Mouse (Mus musculus): ENCODE data around the gene Abcc3. TPM values are rescaled to one million over a fixed set of nuclear protein-coding genes. Genes with fewer than 3 reads are reported as not detected.
"Not testable (repeated sequence)": the region's sequence is repeated elsewhere in the genome, so short reads cannot be mapped to it uniquely, and the experiment has no call there.

Abcc3 gene
- total and polyA plus RNA-seq, 2 experiments from 2014 or later = 0.97 to 1.1 TPM

GRCm38 (mm10) chr11:94403757-94404156 is 11.0 kb upstream of the Abcc3 start:
- ATAC-seq = no peak
- Histone ChIP-seq H3K4me3 (ENCODE audit: low read depth, low read length) (no peak overlapping the region), H3K27ac (ENCODE audit: low read depth, low read length) (no peak overlapping the region), H3K9ac (no peak overlapping the region), H3K36me3 (ENCODE audit: insufficient read depth) (no peaks in the 10 kb centered on the region), H3K4me2 (ENCODE audit: low read depth) (no peak overlapping the region), H3K9me3 (ENCODE audit: low read length) (no peaks in the 10 kb centered on the region), H3K27me3 (ENCODE audit: insufficient read depth, low read length) (no peaks in the 10 kb centered on the region), H3K4me1 (ENCODE audit: insufficient read depth) (peaks cover 18% of the 10 kb centered on the region)
- no peak for DNase-seq
- TF ChIP-seq CTCF (IDR thresholded peaks at IDR 0.05; ENCODE audit: low read depth) = no peak
- 75% methylated on average over 10 of the region's 10 CpGs for WGBS

DNA sequence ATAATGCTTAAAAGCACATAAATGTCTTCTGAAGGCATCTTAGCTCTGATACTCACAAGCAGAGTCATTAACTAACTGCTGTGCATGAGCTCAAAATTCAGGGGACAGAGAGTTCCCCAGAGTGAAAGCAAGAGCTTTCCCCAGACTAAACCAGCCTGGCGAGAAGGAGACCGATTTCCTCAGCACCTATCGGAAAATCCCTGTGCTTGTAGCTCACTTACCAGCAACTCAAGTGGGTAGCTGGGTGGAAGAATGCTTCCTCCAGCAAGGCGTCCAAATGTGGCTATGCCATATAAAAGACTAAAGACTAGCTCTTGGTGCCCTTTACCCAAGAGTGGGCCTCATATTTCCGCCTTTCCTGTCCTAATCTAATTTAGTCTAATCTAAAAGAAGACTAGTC is 9.9 kb upstream of the Abcc3 start:
- ATAC-seq = no peak
- no peak for DNase-seq
- TF ChIP-seq CTCF (IDR thresholded peaks at IDR 0.05; ENCODE audit: low read depth) = no peak
- no peaks in the 10 kb centered on the region for H3K9me3 ChIP-seq (ENCODE audit: low read length)
- H3K9ac ChIP-seq = no peak overlapping the region
- H3K27ac ChIP-seq (ENCODE audit: low read depth, low read length) = no peak overlapping the region
- WGBS = 80% methylated on average over 5 of the region's 5 CpGs
- no peak overlapping the region for H3K4me2 ChIP-seq (ENCODE audit: low read depth)
- H3K4me3 ChIP-seq (ENCODE audit: low read depth, low read length) = no peak overlapping the region
- H3K4me1 ChIP-seq (ENCODE audit: insufficient read depth) = peaks cover 14% of the 10 kb centered on the region
- no peaks in the 10 kb centered on the region for H3K36me3 ChIP-seq (ENCODE audit: insufficient read depth)
- H3K27me3 ChIP-seq (ENCODE audit: insufficient read depth, low read length) = no peaks in the 10 kb centered on the region

DNA sequence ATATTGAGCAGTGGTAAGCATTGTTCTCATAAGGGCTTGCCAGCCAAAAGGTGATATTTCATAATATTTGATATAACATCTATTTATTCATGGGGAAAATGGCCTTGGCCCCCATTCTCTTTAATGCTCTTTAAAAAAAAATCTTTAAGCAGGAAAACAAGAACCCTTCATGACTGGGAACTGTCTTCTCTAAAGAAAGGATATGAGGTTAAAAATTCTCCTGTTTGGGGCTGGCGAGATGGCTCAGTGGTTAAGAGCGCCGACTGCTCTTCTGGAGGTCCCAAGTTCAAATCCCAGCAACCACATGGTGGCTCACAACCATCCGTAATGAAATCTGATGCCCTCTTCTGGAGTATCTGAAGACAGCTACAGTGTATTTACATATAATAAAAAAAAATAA is 9.2 kb upstream of the Abcc3 start:
- H3K9ac ChIP-seq; H3K9me3 ChIP-seq (ENCODE audit: low read length); H3K4me2 ChIP-seq (ENCODE audit: low read depth); DNase-seq; H3K27ac ChIP-seq (ENCODE audit: low read depth, low read length); H3K27me3 ChIP-seq (ENCODE audit: insufficient read depth, low read length); H3K4me3 ChIP-seq (ENCODE audit: low read depth, low read length); H3K4me1 ChIP-seq (ENCODE audit: insufficient read depth); H3K36me3 ChIP-seq (ENCODE audit: insufficient read depth); ATAC-seq: not testable (repeated sequence)
- WGBS = 81% methylated on average over 4 of the region's 4 CpGs

GRCm38 (mm10) chr11:94400996-94401395 is 8.2 kb upstream of the Abcc3 start:
- H3K9ac ChIP-seq = no peak overlapping the region
- H3K27me3 ChIP-seq (ENCODE audit: insufficient read depth, low read length) = no peaks in the 10 kb centered on the region
- no peak overlapping the region for H3K4me2 ChIP-seq (ENCODE audit: low read depth)
- WGBS = 78% methylated on average over 6 of the region's 6 CpGs
- no peak overlapping the region for H3K27ac ChIP-seq (ENCODE audit: low read depth, low read length)
- H3K4me1 ChIP-seq (ENCODE audit: insufficient read depth) = no peaks in the 10 kb centered on the region
- no peak overlapping the region for H3K4me3 ChIP-seq (ENCODE audit: low read depth, low read length)
- DNase-seq = no peak
- H3K9me3 ChIP-seq (ENCODE audit: low read length) = no peaks in the 10 kb centered on the region
- H3K36me3 ChIP-seq (ENCODE audit: insufficient read depth) = no peaks in the 10 kb centered on the region
- no peak for TF ChIP-seq CTCF (IDR thresholded peaks at IDR 0.05; ENCODE audit: low read depth)
- no peak for ATAC-seq

- H3K27me3 ChIP-seq (ENCODE audit: insufficient read depth, low read length) = no peaks in the 10 kb centered on the region
- no peak for TF ChIP-seq CTCF (IDR thresholded peaks at IDR 0.05; ENCODE audit: low read depth)
- H3K9me3 ChIP-seq (ENCODE audit: low read length) = no peaks in the 10 kb centered on the region
- DNase-seq (no peak), ATAC-seq (no peak)
- no peaks in the 10 kb centered on the region for H3K36me3 ChIP-seq (ENCODE audit: insufficient read depth)
- H3K9ac ChIP-seq = no peak overlapping the region
- no peaks in the 10 kb centered on the region for H3K4me1 ChIP-seq (ENCODE audit: insufficient read depth)
- WGBS = 82% methylated on average over 7 of the region's 7 CpGs
- no peak overlapping the region for H3K4me2 ChIP-seq (ENCODE audit: low read depth)
- no peak overlapping the region for H3K27ac ChIP-seq (ENCODE audit: low read depth, low read length)
- no peak overlapping the region for H3K4me3 ChIP-seq (ENCODE audit: low read depth, low read length)
These were observed 1.3 kb upstream of the Abcc3 start for GRCm38 (mm10) chr11:94394107-94394506.

- not testable (repeated sequence) for DNase-seq; H3K27me3 ChIP-seq (ENCODE audit: insufficient read depth, low read length)
- 90% methylated on average over 4 of the region's 4 CpGs for WGBS
These were observed 693 bp upstream of the Abcc3 start for GRCm38 (mm10) chr11:94393490-94393889.

GRCm38 (mm10) chr11:94391661-94392060 is 1.1 kb downstream of the Abcc3 start:
- no peaks in the 10 kb centered on the region for H3K27me3 ChIP-seq (ENCODE audit: insufficient read depth, low read length)
- ATAC-seq (no peak), DNase-seq (no peak)
- WGBS = 89% methylated on average over 10 of the region's 10 CpGs
- TF ChIP-seq CTCF (IDR thresholded peaks at IDR 0.05; ENCODE audit: low read depth) = no peak
- H3K4me2 ChIP-seq (ENCODE audit: low read depth) = no peak overlapping the region
- H3K4me3 ChIP-seq (ENCODE audit: low read depth, low read length) = no peak overlapping the region
- H3K4me1 ChIP-seq (ENCODE audit: insufficient read depth) = no peaks in the 10 kb centered on the region
- H3K9me3 ChIP-seq (ENCODE audit: low read length) = no peaks in the 10 kb centered on the region
- H3K9ac ChIP-seq = no peak overlapping the region
- H3K36me3 ChIP-seq (ENCODE audit: insufficient read depth) = no peaks in the 10 kb centered on the region
- H3K27ac ChIP-seq (ENCODE audit: low read depth, low read length) = no peak overlapping the region

More at GRCm38 (mm10) chr11:94393490-94393889, 693 bp upstream of the Abcc3 start:
- H3K27ac ChIP-seq (ENCODE audit: low read depth, low read length); H3K4me1 ChIP-seq (ENCODE audit: insufficient read depth); H3K36me3 ChIP-seq (ENCODE audit: insufficient read depth); H3K4me2 ChIP-seq (ENCODE audit: low read depth); ATAC-seq; H3K9me3 ChIP-seq (ENCODE audit: low read length); H3K9ac ChIP-seq; H3K4me3 ChIP-seq (ENCODE audit: low read depth, low read length): not testable (repeated sequence)

- TF ChIP-seq CTCF (IDR thresholded peaks at IDR 0.05; ENCODE audit: low read depth) = no peak
- Histone ChIP-seq H3K9ac (no peak overlapping the region), H3K27me3 (ENCODE audit: insufficient read depth, low read length) (no peaks in the 10 kb centered on the region), H3K4me1 (ENCODE audit: insufficient read depth) (no peaks in the 10 kb centered on the region), H3K36me3 (ENCODE audit: insufficient read depth) (no peaks in the 10 kb centered on the region), H3K4me2 (ENCODE audit: low read depth) (no peak overlapping the region), H3K9me3 (ENCODE audit: low read length) (no peaks in the 10 kb centered on the region), H3K27ac (ENCODE audit: low read depth, low read length) (no peak overlapping the region), H3K4me3 (ENCODE audit: low read depth, low read length) (no peak overlapping the region)
- DNase-seq (no peak), ATAC-seq (no peak)
- 89% methylated on average over 6 of the region's 6 CpGs for WGBS
These were observed 2.0 kb downstream of the Abcc3 start for GRCm38 (mm10) chr11:94390825-94391224.
